ENCODE assay signal across 18 mouse cellular contexts in the genomic region with DNA sequence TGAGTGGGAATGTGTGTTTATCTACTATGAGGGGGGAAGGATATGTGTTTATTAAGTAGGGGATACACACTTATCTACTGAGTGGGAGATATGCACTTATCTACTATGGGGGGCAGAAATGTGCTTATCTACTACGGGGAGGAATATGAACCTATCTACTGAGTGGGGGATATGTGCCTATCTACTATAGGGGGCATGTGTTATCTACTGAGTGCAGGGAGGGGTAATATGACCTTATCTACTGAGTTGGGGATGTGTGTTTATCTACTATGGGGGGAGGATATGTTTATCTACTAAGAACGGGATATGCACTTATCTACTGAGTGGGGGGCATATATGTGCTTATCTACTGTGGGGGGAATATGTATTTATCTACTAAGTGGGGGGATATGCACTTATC. TPM values are rescaled to one million over a fixed set of nuclear protein-coding genes. Genes with fewer than 3 reads are reported as not detected.
"Had no signal": no experiment of that assay in that cellular context is flagged by ENCODE, and none has a peak within 500 bp of the region (broad histone marks: within the 10 kb centered on the region; RNA-seq: fewer than 3 reads in every experiment).

No protein-coding gene starts in this region.

- H3K9me3 ChIP-seq: kidney, embryonic 15.5 days; limb, embryonic 12.5 days; limb, embryonic 15.5 days; midbrain, embryonic 10.5 days had no signal

- H3K27ac ChIP-seq: kidney, embryonic 15.5 days; limb, embryonic 12.5 days; limb, embryonic 15.5 days; liver, embryonic 13.5 days; midbrain, embryonic 10.5 days; midbrain, embryonic 13.5 days had no signal

- H3K4me1 ChIP-seq: liver, embryonic 13.5 days had no signal

- H3K27me3 ChIP-seq: kidney, embryonic 15.5 days; limb, embryonic 12.5 days; limb, embryonic 15.5 days; liver, embryonic 13.5 days; midbrain, embryonic 13.5 days had no signal

- H3K36me3 ChIP-seq: kidney, embryonic 15.5 days; limb, embryonic 15.5 days; midbrain, embryonic 13.5 days had no signal

- ATAC-seq: midbrain, embryonic 13.5 days had no signal

- DNase-seq: kidney, adult 8-10 months; kidney, postnatal 14 days; kidney, postnatal 4 days; left cerebral cortex, postnatal 4 days; liver, embryonic 13.5 days; lung, adult 2 months; lung, postnatal 14 days; thymus, adult 18-20 months; thymus, postnatal 36 days had no signal

- H3K4me2 ChIP-seq: kidney, embryonic 15.5 days; limb, embryonic 12.5 days; limb, embryonic 15.5 days; liver, embryonic 13.5 days; midbrain, embryonic 13.5 days had no signal

- H3K4me3 ChIP-seq: kidney, embryonic 15.5 days; limb, embryonic 12.5 days; limb, embryonic 15.5 days; liver, embryonic 13.5 days; midbrain, embryonic 10.5 days; midbrain, embryonic 13.5 days had no signal

- H3K9ac ChIP-seq: kidney, embryonic 15.5 days; limb, embryonic 12.5 days; limb, embryonic 15.5 days; liver, embryonic 13.5 days; midbrain, embryonic 13.5 days had no signal

RNA-seq across cellular contexts. Expression of gene Rab17, which starts 49.9 kb away (rescaled TPM):
- total RNA-seq: layer of hippocampus, adult 18-20 months; layer of hippocampus, postnatal 14 days; left cerebral cortex, postnatal 4 days; megakaryocyte, adult 5-6 weeks; midbrain, postnatal 0 days had no signal
- polyA plus RNA-seq: midbrain, embryonic 10.5 days; midbrain, embryonic 13.5 days had no signal
